Mouse (Mus musculus) urinary bladder, adult 18-20 months (tissue): ENCODE measurements around the gene Ncapg.
"Not testable (repeated sequence)": the region's sequence is repeated elsewhere in the genome, so short reads cannot be mapped to it uniquely, and the experiment has no call there.

ENCODE experiments used
- DNase-seq, 2 experiments: peaks; one replicate each; pipeline ENCODE4 v3.0.0; 2022; ENCODE audit warnings: low spot score in 2 of 2, mixed read lengths in 2 of 2

The Ncapg gene

DNA sequence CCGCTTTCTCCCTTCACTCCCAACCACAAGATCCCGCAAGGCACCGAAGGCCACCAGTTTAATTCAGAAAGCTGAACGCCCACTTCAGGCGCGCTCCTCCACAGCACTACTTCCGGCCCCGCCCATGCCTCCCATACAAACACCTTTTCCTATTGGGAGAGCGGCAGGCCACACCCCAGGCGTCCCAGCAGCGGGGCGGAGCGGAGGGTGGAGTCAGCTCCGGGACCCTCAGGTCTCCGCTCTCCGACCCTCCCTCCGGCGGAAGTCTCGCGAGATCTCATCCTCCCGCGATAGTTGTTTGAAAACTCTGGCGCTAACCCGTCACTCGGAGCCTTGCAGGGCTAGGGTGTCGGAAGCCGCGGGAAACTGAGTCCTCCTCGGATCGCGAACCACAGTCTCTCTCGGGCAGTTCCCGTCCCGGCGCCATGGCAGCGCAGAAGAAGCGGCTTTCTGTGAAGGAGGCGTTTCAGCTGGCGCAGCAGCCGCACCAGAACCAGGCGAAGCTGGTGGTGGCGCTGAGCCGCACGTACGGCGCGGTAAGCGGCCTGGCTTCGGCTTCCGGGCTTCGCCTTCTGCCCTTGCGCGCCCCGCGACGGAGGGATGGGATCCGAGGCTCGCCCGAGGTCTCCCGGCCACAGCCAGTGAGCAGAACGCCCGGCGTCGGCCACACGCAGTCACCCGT is at the start of gene Ncapg:
TSS of gene Ncapg (plus strand) at position 322 of the 682 bp plus-strand sequence.
- DNase-seq = peak; percentile 98 to 99

DNA sequence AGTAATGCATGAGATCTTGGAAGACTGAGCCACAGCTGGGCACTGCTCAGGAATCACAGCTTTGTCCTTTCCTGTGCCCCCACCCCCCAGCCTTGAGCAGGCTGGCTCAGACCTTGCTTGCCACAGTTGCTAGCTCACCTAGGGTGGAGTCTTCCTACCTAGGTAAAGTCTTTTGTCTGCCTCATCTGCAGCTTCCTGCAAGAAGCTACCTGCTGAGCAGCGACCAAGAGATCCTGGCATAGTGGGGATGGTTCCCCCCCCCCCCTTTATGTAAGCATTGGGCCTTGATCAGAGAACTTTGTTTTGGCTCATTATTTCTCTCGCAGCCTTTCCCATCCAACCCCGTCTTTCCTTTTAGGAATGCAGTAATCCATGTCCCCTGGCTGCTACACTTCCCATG is 48.2 kb upstream of the Ncapg start:
- DNase-seq = no peak

DNA sequence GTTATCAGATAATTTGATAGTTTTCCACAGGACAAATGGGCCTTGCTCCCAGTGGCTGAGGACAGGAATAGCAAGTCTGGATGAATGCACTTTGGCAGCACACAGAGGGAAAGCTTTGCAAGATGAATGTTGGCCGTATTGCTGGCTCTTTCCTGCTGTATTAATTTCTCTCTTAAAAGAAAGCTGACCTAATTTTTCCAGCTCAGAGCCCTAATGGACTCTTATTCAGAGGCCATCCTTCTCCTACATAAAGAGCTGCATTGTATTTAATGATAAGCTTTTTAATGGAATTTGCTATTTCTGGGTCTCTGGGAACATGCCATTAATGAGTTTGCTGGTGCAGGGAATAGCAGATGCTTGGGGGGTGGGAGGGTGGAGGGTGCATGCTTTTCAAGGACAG is 41.9 kb upstream of the Ncapg start:
- no peak for DNase-seq

DNA sequence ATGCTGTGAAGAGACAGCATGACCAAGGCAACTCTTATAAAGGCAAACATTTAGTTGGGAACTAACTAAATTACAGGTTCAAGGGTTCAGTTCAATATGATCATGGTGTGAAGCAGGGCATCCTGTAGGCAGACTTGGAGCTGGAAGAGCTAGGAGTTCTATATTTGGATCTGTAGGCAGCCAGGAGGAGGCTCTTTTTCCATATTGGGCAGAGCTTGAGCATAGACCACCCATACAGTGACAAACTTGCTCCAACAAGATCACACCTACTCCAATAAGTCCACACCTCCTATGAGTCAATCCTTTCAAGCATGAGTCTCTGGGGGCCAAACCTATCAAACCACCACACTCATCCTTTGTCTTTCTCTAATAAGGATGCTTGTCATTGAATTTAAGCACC is 40.2 kb upstream of the Ncapg start:
- no peak for DNase-seq

DNA sequence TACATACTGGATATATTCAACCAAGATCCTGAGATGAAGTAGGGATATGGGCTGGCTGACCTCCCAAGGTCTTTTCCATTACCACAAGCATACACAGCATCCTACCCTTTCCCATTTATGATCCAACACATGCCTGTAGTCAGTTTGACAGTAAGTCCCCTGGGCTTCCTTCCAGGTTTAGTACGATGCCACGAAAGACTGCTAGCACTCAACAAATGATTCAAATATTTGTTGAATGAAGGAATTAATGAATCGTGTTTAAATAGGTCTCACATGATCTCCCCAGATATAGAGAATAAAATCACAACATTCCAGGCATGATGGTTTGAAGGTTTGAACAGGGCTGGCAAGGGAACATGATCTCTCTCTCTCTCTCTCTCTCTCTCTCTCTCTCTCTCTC is 31.3 kb upstream of the Ncapg start:
- no peak for DNase-seq

DNA sequence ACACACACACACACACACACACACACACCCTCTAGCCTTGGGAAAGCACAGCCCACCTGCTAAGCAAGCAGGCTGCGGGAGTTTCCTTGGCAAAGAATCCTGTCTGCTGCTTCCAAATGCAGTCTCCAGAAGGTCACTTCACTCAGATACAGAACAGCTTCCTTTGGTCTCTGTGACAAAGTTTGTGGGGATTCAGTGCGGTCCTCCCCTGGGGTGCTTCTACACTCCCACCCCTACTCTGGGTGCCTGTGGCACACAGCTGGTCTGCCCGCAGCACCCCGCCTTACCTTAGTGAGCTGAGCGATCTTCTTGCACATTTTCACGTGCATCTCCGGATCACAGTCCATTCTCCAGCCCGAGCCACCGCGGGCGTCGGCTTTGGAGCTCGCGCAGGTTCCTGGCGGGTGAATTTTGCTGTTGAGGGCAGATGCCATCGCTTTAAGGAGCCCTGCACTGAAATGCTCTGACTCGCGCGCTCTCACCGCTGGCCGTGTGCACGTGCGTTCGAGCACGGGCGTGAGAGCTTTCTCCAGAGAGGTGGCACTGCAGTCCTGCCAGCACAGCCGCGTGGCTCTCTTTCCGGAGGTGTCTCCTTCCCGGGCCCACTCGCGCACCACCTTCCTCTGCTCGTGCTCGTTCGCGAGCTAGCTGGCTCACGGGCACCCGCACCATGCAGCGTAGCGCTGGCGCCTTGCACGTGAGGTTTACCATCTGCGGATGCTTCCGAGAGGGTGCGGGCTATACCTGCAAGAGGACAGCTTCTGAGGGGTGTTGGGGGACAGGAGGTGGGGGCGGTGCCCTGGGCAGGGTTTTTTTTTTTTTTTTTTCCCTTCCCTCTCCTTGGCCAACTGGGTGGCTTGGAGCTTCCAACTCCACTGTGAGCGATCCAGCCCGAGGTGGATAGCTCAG is 30.7 kb upstream of the Ncapg start, which contains the start of gene Fam184b:
TSS of gene Fam184b (minus strand) at position 809 of the 909 bp plus-strand sequence.
- peak in 1 of 2 experiments; percentile 13 for DNase-seq

DNA sequence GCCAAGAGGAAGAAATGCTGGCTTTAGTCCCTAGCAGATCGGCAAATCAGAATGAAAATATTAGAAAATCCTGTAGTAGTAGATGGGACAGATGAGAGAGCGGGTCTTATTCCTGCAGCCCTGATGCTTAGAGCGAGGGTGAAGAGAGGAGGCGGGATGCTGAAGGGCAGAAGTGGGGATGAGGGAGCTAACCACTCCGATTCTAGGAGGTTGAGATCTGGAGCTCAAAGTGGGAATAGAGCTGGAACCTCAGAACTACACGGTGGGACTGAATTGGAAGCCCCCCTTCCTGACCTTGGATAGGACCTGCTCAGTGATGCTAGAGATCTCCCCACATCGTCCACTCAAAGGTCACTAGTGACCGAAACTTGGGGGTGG is 30.0 kb upstream of the Ncapg start:
- DNase-seq = no peak

DNA sequence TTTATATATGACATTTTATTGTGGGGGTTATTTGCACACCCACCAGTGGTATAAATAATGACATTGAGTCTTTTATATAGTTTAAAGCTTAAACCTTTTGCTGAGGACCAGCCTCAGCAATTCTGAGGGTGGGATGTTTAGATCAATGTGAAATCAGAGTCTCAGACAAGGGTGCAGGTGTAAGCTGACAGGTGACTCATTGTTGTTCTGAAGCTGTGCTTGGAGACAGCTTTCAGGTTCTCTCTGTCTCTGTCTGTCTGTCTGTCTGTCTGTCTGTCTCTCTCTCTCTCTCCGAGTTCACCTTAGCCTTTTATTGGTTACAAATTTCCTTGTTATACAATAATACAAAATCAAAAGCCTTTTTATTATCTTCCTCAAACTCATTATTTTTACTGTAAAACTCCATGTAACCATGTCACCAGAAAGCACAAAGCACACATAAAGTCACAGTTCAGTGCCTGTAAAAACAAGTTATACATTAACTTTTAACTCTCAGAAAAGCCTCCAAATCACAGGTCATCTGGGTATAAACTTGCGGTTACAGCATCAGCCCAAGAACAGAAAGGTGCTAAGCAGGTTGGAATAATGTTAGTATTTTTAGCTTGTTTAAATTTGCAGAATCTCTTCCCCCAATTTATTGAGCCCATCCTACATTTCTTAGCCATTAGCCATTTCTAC is 18.6 kb upstream of the Ncapg start:
- DNase-seq = no peak

DNA sequence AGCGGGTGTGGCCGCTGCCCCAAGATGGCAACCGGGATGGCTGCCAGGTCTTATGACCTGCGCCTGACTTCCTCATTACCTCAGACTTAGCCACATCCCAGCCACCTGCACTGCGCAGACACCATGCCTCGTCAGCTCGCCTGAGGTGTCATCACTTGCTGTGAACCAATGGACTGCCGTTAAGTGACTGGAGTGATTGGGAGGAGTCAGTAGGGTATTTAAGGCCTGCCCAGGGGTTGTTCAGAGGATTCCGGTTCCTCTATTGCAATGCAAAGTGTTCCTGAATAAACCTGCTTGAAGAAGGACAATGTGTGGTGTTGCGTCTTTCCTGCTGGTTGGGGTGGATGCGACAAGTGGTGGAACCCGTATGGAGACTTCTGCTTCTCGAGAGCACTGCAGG is 11.3 kb upstream of the Ncapg start:
- not testable (repeated sequence) for DNase-seq

DNA sequence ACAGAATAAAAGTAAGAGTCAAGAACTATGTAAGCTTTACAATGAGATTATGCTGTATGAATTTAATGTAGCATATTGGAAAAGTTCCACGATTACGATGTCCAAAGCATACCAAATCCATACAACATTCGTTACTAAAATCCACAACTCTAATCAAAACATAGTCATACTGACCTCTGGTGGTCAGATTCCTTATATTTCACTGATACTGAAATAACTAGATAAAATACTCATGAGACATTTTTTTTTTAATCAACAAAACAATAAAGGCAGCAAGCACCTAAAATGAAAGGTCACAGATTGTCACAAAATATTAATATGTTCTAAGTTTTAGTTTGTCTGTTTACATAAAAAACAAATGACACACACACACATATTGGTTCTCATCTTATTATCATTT is 1.4 kb upstream of the Ncapg start:
- no peak for DNase-seq

DNA sequence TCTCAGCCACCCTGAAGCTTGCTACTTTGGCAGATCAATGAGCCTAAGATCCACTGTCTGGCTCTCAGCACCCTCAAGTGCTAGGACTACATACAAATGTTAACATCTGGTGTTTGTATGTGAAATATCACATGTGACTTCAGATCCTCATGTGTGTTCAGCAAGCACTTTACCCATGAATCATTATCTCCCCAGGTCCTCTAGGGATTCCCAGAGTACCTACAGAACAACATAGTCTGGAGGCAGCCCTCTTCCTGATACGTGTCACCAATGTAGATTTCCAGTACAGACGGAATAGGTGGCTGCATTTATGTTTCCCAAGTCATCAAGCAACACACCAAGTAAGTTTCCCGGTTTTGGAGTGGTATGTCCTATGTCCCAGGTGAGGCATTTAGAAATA is 888 bp upstream of the Ncapg start:
- no peak for DNase-seq

DNA sequence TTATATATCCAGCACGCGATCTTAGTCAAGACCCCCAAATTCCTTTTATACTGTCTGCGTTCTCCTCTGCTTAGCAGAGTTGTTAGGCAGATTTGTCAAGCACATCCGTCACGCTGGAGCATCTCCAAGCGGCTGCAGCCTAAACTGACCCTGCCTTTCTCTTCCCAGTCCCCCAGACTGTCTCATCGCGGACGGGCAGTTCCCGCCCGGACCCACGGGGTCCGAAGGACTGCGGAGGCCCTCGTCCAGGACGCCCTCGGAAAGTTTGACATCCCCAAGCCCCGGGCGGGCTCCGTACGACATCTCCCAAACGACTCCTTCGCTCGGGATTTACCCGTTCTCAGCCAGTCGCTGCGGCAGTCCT is 503 bp upstream of the Ncapg start:
- DNase-seq = no peak

DNA sequence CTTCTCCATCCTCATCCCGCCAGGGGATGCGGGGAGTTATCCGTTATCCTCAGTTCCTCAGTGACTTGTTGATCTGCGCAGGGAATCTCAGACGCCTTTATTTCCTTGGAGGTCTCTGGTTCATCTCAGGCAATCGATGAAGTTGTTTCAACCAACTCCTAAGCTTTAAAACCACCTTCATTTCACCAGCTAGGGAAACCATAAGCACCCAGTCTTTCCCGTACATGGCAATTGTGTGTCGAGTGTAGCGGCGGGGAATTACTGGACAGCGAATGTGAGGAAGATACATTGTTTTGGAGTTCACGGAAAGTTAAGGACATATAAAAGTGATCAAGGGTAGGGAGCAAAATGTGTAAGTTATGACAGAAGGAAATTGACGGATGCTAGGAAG is 556 bp downstream of the Ncapg start:
- no peak for DNase-seq

DNA sequence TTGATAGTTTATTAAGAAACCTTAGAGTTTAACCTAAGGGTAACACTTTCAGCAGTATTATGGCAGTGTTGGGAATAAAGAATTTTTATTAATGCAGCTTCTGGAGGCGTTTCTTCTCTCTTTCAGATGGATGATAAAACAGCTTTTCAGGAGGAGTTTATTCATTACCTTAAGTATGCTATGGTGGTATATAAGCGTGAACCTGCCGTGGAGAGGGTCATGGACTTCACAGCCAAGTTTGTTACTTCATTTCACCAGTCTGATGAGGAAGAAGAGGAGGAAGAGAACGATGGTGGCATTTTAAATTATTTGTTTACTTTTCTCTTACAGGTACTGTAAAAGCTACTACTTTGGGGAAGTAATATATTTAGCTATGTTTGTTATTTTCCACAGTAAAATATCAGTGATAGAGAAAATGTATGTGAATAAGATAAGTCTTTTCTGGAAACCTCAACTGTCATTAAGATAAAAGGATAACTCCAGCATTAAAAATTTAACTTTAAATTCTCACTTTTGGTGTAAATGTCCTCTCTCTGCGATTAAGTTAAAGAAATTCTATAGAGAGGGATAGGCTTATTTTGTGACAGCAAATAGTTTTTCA is 1.3 kb downstream of the Ncapg start:
- no peak for DNase-seq

DNA sequence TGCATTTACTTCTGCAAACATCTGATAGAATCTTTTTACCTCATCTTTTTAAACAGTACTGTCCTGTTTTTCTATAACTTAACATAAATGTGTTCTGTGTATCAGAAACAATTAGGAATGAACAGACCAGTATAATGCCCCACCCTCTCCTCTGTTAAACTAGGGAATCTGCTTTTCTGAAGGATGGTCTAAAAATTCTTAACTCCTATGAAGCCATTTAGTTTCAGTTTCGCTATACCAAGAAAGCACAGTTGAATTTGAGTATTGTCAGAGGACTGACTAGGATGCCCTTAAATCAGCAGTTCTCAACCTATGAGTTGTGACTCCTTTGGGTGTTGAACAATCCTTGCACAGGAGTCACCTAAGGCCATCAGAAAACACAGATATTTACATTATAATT is 5.3 kb downstream of the Ncapg start:
- no peak for DNase-seq

DNA sequence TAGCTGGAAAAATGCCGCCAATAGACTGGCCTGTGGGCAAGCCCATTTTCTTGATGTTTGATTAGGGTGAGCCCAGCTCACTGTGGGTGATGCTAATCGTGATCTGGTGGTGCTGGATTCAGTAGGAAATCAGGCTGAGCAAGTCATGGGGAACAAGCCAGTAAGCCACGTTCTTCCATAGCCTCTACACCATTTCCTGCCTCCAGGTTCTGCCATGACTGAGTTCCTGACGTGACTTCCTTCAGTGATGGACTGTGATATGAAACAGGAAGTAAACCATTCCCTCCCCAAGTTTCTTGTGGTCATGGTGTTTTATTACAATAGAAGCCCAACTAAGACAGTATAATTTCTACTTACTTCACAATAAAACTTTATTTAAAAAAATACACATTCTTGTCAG is 7.9 kb downstream of the Ncapg start:
- no peak for DNase-seq

DNA sequence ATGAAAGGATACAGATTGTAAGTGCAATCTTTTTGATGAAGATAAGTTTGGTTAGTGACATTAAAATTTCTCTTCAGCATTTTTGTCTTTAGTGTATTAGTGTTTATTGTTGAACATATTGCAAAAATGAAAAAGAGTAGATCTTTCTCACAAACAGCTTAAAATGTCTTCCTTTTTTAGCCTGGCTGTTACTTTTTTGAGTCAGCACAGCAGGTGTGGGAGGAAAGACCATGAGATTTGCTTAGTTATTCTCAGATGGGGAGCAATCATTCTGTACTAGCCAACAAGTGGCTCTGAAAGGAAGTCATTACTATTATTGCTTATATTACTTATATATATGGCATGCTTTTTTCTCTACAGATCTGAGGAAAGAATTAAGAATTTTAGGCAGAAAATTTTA is 10.2 kb downstream of the Ncapg start:
- DNase-seq = no peak

DNA sequence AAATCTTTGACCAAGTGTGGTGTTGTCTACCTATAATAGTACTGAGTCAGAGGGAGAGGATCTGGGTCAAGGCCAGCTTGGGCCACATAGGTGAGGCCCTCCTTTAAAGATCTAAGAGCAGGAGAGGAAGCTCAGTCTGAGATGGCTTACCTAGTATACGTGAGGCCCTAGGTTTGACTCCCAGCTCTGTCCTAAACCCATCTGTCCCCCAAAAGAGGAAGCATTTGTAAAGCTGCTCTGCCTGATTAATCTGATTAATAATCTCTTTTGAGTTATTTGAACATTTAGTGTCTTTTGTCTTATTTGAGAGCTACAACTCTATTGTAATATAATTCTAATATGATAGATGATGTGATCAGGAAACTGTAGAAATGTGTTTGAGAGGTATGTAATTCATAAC is 13.7 kb downstream of the Ncapg start:
- DNase-seq = no peak

DNA sequence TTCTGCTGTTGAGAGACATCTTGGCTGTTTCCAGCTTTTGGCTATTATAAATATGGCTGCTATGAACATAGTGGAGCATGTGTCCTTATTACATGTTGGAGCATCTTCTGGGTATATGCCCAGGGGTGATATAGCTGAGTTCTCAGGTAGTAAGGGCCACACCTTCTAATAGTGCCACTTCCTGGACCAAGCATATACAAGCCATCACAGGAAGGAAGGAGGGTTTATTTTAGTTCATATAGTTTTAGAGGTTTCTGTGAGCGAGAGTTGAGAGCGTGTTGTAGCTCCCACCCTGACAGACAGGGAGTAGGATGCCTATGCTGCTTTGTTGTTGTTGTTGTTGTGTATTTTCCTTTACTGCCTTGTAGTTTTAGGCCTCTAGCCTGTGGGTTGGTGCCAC is 15.5 kb downstream of the Ncapg start:
- no peak for DNase-seq

DNA sequence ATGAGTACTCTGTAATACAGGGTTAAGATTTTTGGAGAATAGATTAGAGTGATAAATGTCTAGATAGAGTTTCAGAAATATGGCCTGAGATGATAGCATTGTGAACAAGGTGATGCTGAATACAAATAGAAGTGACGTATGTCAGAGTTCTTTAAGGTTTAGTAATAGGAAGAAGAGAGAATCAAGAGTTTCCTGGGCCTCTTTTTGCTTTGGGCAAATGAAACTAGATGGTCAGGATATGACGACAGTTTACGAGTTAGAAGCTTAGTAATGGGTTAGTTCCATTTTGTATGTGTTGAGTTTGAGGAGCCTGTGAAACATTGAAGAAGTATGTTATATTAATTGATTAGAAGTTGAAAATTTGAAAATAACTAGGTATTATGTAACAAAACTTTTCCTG is 16.5 kb downstream of the Ncapg start:
- no peak for DNase-seq

DNA sequence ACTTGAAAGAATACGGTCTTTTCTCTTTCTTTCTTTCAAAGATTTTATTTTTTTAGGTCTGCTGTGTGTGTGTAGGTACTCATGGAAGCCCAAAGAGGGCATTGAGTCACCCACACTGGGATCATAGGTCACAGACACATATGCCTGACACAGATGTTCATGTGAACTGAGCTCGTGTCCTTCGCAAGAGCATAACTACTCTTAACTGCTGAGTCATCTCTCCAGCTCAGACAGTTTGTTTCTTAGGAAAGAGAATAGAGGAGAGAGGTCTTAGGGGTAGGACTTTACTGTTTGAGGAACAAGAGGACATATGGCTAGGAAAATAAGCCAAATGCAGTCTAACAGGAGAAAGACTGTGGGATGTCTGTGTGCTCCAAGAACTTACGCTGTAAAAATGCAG is 19.4 kb downstream of the Ncapg start:
- DNase-seq = no peak

DNA sequence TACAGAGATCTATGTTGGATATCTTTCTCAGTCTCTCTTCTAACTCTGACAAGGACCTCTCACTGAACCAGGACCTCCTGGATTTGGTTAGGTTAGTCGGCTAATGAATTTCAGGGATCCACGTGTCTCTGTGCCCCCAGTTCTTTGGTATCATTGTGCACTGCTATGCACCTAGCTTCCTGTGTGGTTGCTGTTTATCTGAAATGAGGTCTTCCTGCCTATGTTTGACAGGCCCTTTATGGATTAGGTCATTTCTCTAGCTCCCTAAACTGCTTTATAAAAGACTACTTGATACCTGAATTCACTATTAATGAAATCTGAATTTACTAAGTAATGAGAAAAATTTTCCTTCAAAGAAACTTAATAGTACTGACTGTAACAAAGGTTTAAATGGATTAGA is 21.1 kb downstream of the Ncapg start:
- DNase-seq = no peak
